ENCODE assay signal across 14 mouse cellular contexts in genomic region chr6:94084752-94085151, GRCm38 (mm10).
DNase-seq lines count a peak whose midpoint lies in the region; ATAC-seq and TF ChIP-seq lines count a peak whose summit lies in the region.
"Had no signal": no experiment of that assay in that cellular context is flagged by ENCODE, and none has a peak within 500 bp of the region (broad histone marks: within the 10 kb centered on the region; RNA-seq: fewer than 3 reads in every experiment).

No protein-coding gene starts in this region.

- peak; percentile 29 for DNase-seq in hindbrain, embryonic 10.5 days (ENCODE audit: low spot score)
- DNase-seq in hindbrain, embryonic 14.5 days (ENCODE audit: low spot score): no peak
- peak; percentile 91 for DNase-seq in brain, embryonic 14.5 days (ENCODE audit: low read depth)
- DNase-seq in mesoderm, embryonic 11.5 days (ENCODE audit: low read depth, low spot score): peak; percentile 34
- DNase-seq in layer of hippocampus, adult 9-11 months: no peak
- no peak for DNase-seq in kidney, adult 8-10 months
- DNase-seq: adrenal gland, adult 8-10 months; cerebellum, adult 2 months had no signal

- 0 out of 2 replicates have a peak overlapping the region, but pooled peaks have one; percentile 46 for H3K27ac ChIP-seq in hindbrain, embryonic 10.5 days
- no peak overlapping the region for H3K27ac ChIP-seq in hindbrain, embryonic 14.5 days
- H3K27ac ChIP-seq in forebrain, embryonic 12.5 days: peak overlapping the region; percentile 54; the same call in 1 of the 2 replicates
- H3K27ac ChIP-seq: kidney, postnatal 0 days; liver, embryonic 12.5 days; lung, embryonic 15.5 days; neural tube, embryonic 12.5 days had no signal

- no peak overlapping the region for H3K4me3 ChIP-seq in hindbrain, embryonic 10.5 days
- H3K4me3 ChIP-seq in hindbrain, embryonic 14.5 days (replicated peaks; ENCODE audit: low read length): no peak overlapping the region
- no peak overlapping the region for H3K4me3 ChIP-seq in forebrain, embryonic 12.5 days (replicated peaks)
- H3K4me3 ChIP-seq: liver, embryonic 12.5 days; lung, embryonic 15.5 days; megakaryocyte, embryonic 14.5 days; neural tube, embryonic 12.5 days had no signal

- TF ChIP-seq POLR2A in brain, embryonic 14.5 days (IDR thresholded peaks at IDR 0.05; ENCODE audit: borderline replicate concordance, extremely low read depth, insufficient read depth, insufficient read length, poor library complexity, severe bottlenecking): no peak

- WGBS in hindbrain, embryonic 10.5 days: 33% methylated on average over 5 of the region's 5 CpGs
- 18% methylated on average over 5 of the region's 5 CpGs for WGBS in hindbrain, embryonic 14.5 days
- 5% methylated on average over 5 of the region's 5 CpGs for whole genome bisulfite sequencing in forebrain, embryonic 12.5 days

- no peak for TF ChIP-seq CTCF in brain, embryonic 14.5 days (IDR thresholded peaks at IDR 0.05; ENCODE audit: borderline replicate concordance, extremely low read depth, insufficient read depth, insufficient read length)

- H3K9me3 ChIP-seq in hindbrain, embryonic 10.5 days: no peaks in the 10 kb centered on the region
- no peaks in the 10 kb centered on the region for H3K9me3 ChIP-seq in hindbrain, embryonic 14.5 days (ENCODE audit: control insufficient read depth, low read length)
- no peaks in the 10 kb centered on the region for H3K9me3 ChIP-seq in forebrain, embryonic 12.5 days
- H3K9me3 ChIP-seq: liver, embryonic 12.5 days; lung, embryonic 15.5 days; megakaryocyte, embryonic 14.5 days; neural tube, embryonic 12.5 days had no signal

- H3K36me3 ChIP-seq in hindbrain, embryonic 10.5 days: no peaks in the 10 kb centered on the region
- H3K36me3 ChIP-seq in hindbrain, embryonic 14.5 days (replicated peaks; ENCODE audit: control insufficient read depth, insufficient read depth): no peaks in the 10 kb centered on the region
- H3K36me3 ChIP-seq in forebrain, embryonic 12.5 days (replicated peaks): no peaks in the 10 kb centered on the region
- H3K36me3 ChIP-seq: liver, embryonic 12.5 days; lung, embryonic 15.5 days; neural tube, embryonic 12.5 days had no signal

- no peaks in the 10 kb centered on the region for H3K27me3 ChIP-seq in hindbrain, embryonic 10.5 days (ENCODE audit: insufficient read depth, poor library complexity, severe bottlenecking)
- no peaks in the 10 kb centered on the region for H3K27me3 ChIP-seq in hindbrain, embryonic 14.5 days (ENCODE audit: control insufficient read depth, insufficient read depth, low read length)
- no peaks in the 10 kb centered on the region for H3K27me3 ChIP-seq in forebrain, embryonic 12.5 days
- H3K27me3 ChIP-seq: lung, embryonic 15.5 days; megakaryocyte, embryonic 14.5 days; neural tube, embryonic 12.5 days had no signal

- no peak overlapping the region for H3K4me2 ChIP-seq in hindbrain, embryonic 14.5 days (replicated peaks)
- H3K4me2 ChIP-seq in forebrain, embryonic 12.5 days: no peak overlapping the region
- H3K4me2 ChIP-seq: liver, embryonic 12.5 days; lung, embryonic 15.5 days; neural tube, embryonic 12.5 days had no signal

- H3K4me1 ChIP-seq in hindbrain, embryonic 10.5 days (replicated peaks): peaks cover 37% of the 10 kb centered on the region
- H3K4me1 ChIP-seq in hindbrain, embryonic 14.5 days (replicated peaks; ENCODE audit: control insufficient read depth, insufficient read depth, low read length): 0 out of 2 replicates have a peak, but pooled peaks cover 5% of the 10 kb centered on the region
- H3K4me1 ChIP-seq in forebrain, embryonic 12.5 days: peaks cover 24% of the 10 kb centered on the region
- H3K4me1 ChIP-seq: megakaryocyte, embryonic 14.5 days; neural tube, embryonic 12.5 days had no signal

- ATAC-seq in hindbrain, embryonic 14.5 days (ENCODE audit: low FRiP score): no peak
- peak; percentile 67; the same call in 1 of the 2 replicates for ATAC-seq in forebrain, embryonic 12.5 days (ENCODE audit: low FRiP score)
- ATAC-seq: liver, embryonic 12.5 days had no signal

- no peak overlapping the region for H3K9ac ChIP-seq in hindbrain, embryonic 14.5 days
- no peak overlapping the region for H3K9ac ChIP-seq in forebrain, embryonic 12.5 days
- H3K9ac ChIP-seq: liver, embryonic 12.5 days; lung, embryonic 15.5 days; neural tube, embryonic 12.5 days had no signal

Comparison
In these comparisons a context has a peak if more than half of its experiments do, and no peak if none do; other contexts are left out.
1. DNase-seq: peak in hindbrain, embryonic 10.5 days (single experiment), brain, embryonic 14.5 days (single experiment) and mesoderm, embryonic 11.5 days (single experiment); none in hindbrain, embryonic 14.5 days (single experiment), layer of hippocampus, adult 9-11 months (single experiment) and kidney, adult 8-10 months (0 of 2).